Mouse (Mus musculus): ENCODE results near the gene Slc52a3. TPM values are rescaled to one million over a fixed set of nuclear protein-coding genes. Genes with fewer than 3 reads are reported as not detected.
"Not testable (repeated sequence)": the region's sequence is repeated elsewhere in the genome, so short reads cannot be mapped to it uniquely, and the experiment has no call there.

Slc52a3 gene
- total RNA-seq, 2 experiments from 2014 or later = 3.2 to 3.7 TPM

DNA sequence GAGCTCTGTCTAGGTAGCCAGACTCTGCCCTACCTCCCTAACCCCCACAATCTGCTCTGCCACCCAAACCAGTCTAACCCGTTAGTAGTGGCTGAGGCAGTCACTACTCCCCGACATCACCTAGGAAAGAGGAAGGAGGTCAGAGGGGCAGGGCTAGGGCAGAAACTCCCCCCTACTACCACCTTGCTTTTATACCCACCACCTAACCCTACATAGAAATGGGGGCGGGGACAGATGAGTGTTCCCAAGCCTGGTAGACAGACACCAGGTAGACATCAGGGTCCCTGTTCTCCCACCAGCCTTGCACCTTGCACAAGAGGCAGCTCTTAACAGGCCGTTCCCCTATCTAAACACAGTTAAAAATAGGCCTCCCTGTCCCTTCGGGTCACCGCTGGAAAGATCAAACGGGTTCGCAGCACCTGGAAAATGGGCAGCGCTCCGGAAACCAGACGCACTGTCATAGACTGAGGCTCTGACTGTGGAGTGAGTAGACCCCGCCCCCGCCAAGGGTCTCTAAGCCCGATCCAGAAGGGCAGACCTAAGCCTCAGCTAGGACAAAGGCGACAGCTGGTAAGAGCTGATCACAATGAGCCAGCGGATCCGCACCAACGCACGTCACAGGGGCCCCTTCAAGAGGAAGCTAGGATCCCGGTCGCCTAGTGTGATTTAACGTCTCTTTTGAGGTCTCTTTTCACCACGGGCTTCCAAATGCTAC lies 23.3 kb upstream of the Slc52a3 start:
- DNase-seq (ENCODE audit: low spot score in 2 of 2) = no peak

DNA sequence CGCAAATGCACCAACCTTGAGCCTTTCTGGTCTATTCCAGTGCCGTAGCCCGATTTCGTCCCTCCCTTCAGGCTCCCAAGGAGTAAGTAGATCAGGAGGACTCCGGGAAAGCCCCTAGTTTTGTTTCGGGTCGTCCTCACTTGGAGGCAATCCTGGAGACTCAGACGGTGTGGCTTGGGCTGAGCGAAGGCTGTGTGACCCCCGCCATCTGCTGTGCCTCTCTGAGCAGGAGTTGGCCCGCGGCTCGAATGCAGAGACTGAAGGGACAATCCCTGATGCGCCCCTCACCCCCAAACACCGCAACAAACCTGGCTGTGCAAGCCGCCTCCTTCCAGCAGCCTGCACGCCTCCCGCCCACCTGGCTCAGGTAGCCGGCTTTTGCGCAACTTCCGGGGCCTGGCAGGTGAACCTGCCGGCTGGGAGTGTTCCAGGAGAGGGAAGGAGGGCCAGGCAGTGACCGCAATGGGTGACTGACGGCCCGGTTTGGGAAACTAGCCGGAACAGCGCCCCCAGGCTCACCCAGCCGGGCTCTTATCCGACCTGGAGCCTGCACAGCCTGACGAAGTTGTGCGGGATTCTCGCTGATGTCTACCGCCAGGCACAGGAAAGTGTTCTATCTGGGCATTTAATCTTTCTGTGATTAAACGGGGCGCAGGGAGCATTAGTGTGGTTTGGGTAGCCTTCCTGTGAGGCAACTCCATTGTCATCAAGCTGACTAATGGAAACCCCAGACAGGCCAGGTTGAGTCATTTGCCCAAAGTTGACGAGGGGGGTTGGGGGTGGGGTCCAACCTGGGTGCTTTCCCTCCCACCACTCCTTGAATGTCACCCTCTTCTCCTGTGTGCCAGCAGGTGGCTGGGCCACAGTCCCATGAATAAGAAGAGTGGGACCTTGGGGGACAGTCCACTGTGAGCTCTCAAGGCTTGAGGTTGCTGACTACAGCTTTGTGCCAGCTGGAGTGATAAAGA lies 22.4 kb upstream of the Slc52a3 start:
- no peak for DNase-seq (ENCODE audit: low spot score in 2 of 2)

DNA sequence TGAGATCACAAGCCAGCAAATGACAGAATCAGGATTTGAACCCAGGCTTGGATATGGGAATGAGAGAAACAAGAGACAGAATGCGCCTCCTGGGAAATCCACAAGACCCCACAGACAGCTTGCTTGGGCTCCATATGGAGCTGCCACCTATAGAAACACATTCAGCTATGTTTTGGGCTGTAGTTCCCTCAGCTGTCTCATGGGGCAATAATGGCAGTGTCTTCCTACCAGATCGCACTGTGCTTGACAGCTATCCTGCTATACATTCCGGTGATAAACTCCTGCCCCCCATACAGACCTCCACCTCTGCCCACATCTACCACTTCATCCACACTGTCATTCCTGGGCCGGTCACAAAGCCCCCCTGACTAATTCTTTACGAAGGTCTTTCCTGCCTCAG lies 21.0 kb upstream of the Slc52a3 start:
- no peak for DNase-seq (ENCODE audit: low spot score in 2 of 2)

DNA sequence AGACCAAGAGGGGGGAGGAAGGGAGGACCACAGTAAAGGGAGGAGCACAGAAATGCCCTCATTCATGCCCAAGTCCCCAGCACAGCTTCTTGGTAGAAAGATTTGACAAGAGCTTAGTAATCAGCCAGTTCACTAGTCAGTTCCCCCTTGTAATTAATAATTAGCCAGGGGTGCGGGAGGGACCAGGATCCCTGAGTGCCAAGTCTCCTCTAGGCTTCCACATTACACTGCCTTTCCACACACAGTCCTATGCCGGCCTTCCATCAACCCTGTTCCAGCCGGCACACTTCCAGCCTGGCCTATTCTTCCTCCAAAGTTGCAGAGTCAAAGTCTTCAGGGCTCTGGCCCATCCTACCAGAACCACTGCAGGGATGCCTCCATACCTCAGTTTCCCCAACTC lies 20.2 kb upstream of the Slc52a3 start:
- no peak for DNase-seq (ENCODE audit: low spot score in 2 of 2)

DNA sequence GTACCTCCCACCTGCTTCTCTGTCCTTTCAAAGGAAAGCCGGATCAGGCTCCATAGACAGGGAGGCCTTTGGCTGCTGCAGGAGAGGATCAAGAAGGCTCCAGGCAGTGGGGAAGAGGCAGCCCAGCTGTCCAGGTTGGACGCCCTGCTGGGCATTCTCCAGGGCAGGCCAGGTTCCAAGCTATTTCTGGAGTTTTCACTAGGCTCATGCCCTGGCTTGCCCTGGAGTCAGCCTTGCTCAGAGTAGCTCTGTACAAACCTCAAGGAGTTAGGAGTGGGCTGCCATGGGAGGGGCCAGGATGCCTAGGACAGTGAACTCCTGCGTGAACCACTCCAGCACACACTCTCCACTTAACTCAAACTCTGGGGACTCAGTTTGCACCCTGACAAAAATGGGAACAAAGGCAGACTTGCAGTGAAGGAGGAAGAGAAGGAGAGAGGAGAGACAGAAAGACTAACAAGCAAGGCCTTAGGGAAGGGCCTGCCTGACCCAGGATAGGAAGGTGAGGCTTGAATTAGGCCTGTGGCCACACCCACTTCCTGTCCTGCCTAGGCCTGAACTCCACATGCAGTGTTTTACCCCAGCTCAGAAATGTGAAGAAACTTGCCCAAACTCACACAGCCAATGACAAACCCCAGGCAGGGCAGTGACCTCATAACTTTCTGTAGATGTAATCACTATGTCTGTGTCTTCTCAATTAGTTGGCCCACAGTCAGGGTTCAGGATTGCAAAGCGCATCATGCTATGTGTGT lies 18.4 kb upstream of the Slc52a3 start:
- no peak for DNase-seq (ENCODE audit: low spot score in 2 of 2)

DNA sequence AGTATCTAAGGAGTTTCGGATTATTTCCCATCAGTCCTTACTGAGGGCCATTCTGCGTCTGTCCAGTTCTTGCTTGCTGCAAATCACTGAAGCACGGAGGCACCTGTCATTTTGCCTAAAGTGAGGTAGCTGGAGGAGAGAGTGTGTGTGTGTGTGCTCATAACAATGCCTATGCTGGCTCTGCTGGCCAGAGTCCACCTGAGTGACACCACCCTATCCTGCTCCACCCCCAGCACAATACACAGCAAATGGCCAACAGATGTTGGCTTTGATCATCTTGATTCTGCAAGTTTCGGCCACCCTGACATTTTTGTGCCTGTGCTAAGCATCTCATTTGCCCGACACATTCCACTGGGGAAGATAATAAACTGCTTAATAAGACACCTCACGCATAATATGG lies 17.8 kb upstream of the Slc52a3 start:
- DNase-seq (ENCODE audit: low spot score in 2 of 2) = no peak

DNA sequence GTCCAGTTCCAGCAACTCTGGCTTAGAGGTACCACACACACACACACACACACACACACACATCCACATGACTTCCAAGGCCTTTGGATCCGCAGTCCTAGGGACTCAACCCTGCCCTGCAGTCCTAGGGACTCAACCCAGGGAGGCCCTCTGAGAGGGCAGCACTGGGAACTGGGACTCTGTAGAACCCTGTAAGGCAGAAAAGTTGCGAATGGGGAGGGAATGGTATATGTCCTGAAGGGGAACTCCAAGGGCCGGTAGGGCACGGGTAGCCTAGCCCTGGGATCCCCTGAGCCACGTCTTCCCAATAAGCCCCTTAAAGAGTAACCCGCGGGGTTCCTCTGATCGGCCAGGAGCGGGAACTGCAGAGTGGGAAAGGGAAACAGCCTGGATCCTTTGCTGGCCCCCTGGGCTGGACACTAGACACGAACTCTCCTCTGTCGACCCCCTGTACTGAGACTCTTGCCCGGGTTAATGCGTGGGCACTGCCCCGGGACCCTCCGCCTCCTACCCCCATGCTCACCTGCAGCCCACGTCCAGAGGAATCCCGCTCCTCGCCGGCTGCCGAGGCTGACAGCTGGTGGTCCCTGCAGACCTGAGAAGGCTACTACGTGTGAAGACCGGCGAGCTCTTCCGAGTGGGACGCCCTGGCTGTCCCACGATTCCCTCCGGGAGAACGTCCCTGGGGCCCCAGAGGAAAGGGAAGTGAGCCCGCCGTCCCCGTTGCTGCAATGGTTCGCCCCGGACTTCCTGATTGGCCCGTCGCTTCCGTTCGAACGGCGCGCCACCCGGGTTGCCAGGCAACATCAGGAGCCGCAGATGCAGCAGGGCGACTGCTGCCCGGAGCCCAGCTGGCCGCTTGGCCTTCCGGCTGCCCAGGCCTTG lies 16.6 kb upstream of the Slc52a3 start, which contains the start of gene Fam110a:
Gene Fam110a (minus strand): TSS at position 750 of the 885 bp plus-strand sequence.
- DNase-seq (ENCODE audit: low spot score in 2 of 2) = peak; percentile 88 to 94

DNA sequence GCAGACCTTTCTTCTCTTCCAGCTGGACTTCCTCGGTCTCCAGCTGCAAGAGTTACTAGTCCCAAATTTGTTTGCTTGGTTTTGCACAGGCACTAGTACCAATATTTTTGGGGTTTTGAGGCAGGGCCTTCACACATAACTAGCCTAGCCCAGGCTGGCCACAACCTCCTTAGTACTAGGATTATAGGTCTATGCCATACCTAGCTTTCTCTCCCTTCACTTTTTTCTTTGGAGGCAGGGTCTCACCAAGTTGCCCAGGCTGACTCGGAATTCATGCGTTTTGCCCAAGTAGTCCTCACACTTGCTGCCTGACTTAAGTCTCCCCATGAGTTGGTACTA lies 16.0 kb upstream of the Slc52a3 start:
- DNase-seq (ENCODE audit: low spot score in 2 of 2) = no peak

DNA sequence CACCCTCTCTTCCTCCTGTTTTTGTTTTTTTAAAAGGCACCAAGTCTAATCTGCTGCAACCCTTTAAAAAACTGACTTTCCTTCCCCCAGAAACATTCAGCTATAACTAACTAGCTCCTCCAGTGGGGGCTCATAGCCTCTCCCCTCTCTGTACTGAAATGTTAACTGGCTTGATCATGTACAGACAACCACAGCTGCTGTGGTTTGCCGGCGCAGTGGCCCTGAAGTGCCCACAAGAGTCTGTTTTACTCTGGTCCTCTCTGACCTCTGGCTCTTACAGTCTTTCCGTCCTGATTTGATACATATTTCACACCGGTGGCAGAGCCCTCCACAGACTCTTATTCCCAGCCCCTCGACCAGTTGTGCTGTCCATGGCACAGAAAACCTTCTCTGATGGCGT lies 15.0 kb upstream of the Slc52a3 start:
- no peak for DNase-seq (ENCODE audit: low spot score in 2 of 2)

DNA sequence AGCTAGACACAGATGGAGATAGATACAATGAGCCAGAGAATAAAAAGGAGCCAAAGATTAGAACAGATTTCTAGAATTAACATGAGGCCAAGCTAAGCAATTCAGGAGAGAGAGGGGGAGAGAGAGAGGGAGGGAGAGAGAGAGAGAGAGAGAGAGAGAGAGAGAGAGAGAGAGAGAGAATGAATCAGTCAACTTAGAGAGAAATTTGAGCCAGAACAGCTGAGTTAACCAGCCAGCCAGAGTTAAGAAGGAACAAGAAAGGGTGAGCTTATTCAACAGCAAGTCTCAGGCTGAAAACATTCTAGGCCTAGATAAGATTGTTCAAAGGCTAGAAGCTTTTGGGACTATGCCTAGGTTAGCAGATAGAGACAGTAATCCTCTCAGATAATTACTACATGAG lies 13.8 kb upstream of the Slc52a3 start:
- no peak for DNase-seq (ENCODE audit: low spot score in 2 of 2)

DNA sequence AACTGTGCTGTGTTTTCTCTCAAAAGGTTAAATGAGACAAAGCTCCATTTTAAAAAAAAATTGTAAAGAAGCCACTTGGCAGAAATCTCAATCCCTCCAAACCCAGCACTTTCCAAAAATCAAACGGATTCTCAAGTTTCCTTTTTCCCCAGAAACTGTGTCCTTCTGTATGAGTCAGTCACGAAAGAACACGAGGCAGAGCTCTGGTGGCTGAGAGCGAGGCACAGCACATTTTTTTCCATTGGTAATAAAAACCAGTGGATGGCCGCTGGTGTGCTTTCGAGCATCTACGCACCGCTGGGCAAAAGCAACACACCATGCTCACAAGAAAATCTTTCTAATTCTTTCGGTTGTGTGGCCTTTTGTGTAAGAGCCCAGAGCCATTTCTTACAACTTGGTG lies 12.3 kb upstream of the Slc52a3 start:
- no peak for DNase-seq (ENCODE audit: low spot score in 2 of 2)

DNA sequence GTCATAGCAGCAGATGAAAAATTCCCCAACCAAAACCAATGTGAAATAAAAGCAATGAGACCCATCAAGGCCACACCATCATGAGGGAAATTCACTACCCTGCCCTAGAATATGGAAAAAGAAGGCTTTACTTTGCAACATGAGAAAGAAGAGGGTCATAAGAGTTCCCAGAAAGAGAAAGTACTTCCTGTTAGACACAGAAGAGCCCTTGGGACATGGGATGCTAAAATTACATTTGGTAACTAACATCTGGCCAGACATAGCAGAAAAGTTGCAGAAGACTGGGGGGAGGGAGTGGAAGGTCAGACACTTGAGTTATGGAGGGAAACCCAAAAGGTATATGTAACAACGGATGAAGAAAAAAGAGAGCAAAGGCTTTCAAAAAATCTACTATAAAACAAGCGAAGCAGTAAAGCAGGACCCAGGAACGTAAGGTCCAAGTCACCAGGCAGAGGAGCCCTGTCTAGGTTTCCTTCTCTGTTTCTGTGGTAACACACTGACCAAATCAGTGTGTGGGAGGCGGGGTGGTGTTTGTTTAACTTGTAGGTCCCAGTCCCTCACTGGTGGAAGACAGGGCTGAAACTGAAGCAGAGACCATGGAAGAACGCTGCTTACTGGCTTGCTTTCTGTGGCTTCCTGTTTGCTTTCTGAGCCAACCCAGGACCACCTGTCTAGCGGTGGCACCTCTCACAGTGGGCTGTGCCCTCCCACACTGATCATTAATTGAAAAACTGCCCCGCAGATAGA lies 10.7 kb upstream of the Slc52a3 start:
- DNase-seq (ENCODE audit: low spot score in 2 of 2) = no peak

DNA sequence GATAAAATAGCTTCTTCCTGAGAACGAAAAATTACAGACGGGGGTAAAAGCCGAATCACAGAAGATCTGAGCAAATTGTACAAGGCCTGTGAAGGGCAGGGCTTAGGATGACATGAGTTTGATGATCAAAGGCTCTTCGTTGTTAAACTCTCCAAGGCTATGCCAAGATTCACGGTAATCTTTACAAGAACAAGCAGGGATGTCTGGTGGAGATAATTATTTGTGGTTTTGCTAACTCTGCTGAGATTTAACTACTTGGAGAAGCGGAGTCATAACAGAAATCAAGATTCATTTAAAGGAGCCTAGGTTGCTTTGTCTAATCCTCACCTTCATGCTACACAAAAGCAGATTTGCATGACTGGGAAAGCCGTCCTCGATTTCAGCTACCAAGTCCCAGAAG lies 9.4 kb upstream of the Slc52a3 start:
- DNase-seq (ENCODE audit: low spot score in 2 of 2) = no peak

DNA sequence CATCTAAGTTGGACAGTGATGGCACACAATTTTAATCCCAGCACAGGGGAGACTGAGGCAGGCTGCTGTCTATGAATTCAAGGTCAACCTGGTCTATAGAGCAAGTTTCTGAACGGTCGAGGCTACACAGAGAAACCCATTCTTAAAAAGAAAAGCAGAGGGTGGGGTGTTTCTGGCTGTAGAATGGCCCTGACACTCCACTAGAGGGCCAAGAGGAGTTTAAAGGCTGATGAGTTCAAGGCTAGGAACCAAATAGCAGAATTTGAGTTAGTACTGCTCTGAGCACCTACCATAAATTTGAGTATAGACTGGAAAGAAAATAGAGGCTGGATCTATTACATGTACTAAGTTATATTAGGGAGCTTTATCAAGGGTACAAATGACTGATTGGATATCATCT lies 7.3 kb upstream of the Slc52a3 start:
- no peak for DNase-seq (ENCODE audit: low spot score in 2 of 2)

DNA sequence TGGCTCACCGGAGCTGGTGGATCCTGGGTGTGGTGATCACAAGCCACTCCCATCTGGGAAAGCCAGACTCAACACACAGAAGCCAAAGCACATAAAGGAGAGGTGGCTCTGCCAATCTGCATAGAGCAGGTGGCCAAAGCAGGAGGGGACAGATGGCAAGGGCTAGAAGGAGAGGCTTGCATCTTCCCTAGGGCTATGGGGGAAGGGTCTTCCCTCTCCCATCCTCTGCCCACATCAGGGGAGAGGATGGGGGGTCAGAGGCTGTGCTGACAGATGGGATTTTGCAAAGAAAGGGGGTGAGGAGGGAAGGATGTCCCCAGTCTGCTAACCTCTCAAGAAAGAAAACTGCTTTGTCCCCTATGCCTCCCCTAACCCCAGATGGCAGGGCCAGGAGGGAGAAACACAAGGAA lies 5.3 kb upstream of the Slc52a3 start:
- no peak for DNase-seq (ENCODE audit: low spot score in 2 of 2)

DNA sequence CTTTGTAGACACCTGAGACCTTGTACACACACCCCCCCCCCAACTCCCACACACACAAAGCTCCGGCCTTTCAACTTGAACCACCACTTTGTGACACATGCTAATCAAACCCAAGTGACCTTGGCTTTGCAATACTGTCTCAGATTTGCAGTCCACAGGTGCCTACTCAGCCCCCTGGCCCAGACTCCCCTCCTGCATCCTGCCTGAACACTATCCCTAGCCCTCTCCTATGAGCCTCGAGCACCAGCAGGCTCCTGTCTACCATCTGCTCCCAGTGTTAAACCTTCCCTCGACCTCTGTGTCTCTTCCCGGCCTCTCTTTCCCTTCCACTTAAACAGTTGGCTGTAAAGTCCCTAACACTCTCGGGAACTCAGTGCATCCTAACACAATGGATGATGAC lies 4.9 kb upstream of the Slc52a3 start:
- DNase-seq (ENCODE audit: low spot score in 2 of 2) = no peak

DNA sequence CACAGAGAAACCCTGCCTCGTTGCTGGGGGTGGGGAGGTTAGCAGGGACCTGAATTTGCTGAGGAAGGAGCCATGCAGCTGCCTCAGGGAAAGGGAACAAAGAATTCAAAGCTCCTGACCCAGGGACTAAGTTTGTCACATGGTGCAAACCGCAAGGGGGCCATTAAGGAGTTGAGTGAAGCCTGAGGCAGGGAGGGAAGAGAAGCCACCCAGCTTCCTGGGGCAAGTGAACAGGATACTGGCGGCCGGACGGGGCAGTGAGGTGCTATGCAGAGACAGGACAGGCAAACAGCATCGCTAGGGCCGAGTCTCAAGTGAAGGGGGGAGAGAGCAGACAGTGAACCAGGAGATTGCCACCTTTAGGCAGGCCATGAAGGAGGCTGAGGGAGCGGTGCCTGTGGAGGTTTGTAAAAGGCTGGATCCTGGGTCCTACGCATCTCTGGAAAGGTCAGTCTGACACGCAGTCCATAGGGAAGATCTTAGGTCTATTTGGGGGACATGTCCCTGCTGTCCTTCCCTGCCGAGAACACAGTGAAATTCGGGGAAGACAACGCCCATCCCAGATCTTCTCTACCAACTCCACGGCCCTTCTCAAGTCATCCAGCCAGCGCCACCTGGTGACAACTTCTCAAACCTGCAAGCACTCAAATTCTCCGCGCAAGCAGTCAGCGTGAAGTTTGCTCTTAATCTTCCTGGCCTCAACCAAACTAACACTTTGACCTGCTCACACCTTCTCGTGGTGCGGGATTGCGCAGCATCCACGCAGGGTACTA lies 1.8 kb upstream of the Slc52a3 start:
- peak; percentile 69 to 77 for DNase-seq (ENCODE audit: low spot score in 2 of 2)

DNA sequence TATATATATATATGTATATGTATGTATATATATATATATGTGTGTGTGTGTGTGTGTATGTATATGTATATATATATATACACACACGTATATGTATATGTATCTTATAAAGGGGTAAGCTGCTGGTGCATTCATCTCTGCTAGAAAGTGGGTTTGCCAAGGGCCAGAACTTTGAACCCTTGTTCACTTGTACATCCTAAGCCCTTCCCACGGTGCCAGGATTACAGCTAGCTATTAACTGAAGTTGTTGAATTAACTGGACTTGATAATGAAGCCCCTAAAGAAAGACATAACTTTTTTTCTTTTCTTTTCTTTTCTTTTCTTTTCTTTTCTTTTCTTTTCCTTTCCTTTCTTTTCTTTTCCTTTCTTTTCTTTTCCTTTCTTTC lies 872 bp downstream of the Slc52a3 start:
- not testable (repeated sequence) for DNase-seq (ENCODE audit: low spot score in 2 of 2)

DNA sequence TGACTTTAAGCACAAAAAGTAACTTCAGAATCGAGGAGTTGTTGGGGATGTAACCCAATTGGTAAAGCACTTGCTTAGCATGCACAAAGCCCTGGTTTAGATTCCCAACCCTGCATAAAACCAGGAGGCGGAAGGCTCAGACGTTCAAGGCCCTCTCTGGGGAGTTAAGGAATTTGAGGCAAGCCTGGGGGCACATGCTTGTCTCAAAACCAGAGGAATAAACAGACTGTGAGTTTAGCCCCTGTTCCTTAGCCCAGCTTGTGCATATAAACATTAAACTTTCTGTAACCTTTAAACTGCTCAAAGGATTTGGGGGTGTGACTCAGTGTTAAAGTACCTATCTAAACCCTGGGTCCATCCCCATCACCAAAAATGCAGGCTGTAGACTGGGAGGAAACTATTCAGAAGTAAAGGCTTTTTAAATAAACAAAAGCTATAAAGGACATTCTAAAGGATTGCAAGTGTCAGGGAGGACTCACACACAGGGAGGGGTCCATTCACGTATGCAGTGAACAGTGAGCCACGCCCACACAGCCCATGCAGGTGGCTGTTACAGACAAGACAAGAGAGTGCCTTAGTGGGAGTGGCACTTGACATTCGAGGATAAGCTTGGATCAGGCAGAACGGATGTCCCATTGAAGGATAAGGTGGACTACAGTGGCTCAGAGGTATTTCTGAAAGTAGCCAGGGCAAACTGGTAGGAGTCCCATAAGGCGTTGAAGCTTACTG lies 1.6 kb downstream of the Slc52a3 start:
- DNase-seq (ENCODE audit: low spot score in 2 of 2) = no peak

Measured in layer of hippocampus, postnatal 14 days (tissue).